Mouse (Mus musculus) spleen, adult 12 weeks (tissue): Measurements from ENCODE around the gene Smarcc1.

Experiments
- DNase-seq: peaks from one replicate; pipeline ENCODE4 v3.0.0; 2022; ENCODE audit warnings: low spot score

The Smarcc1 gene

DNA sequence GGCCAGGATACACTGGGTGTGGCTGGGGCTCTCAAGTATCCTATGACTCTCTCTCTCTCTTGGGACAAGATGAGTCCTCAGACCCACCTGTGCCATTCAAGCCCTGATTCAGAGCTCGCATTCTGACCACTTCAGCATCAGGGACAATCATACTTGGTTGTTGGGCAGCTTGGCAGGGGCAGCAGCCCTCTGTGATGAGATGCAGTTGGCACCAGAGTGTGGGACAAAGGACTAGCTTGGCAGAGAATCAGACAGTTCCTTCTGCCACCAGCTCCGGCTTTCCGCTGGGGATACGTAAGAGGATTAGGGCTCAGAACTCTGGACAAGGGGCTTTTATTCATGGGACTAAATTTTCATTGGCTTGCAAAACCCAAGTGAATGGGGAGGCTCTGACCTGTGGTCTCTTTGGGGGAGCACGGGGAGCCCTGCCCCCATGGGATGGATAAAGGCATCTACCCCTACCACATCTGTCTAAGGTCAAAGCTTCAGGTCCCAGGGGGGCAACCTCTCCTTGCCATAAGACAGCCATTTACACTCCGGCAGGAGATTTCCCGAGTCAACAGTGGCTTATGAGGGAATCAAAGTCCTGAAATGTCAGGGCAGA, 169.9 kb downstream of the Smarcc1 start:
- no peak for DNase-seq
